Mouse (Mus musculus): Measurements from ENCODE around the gene Gm5861. TPM values are rescaled to one million over a fixed set of nuclear protein-coding genes. Genes with fewer than 3 reads are reported as not detected.
"Not testable (repeated sequence)": the region's sequence is repeated elsewhere in the genome, so short reads cannot be mapped to it uniquely, and the experiment has no call there.

Gene Gm5861
- polyA plus RNA-seq (2012; rRNA removed) = not detected in 2 replicates

DNA sequence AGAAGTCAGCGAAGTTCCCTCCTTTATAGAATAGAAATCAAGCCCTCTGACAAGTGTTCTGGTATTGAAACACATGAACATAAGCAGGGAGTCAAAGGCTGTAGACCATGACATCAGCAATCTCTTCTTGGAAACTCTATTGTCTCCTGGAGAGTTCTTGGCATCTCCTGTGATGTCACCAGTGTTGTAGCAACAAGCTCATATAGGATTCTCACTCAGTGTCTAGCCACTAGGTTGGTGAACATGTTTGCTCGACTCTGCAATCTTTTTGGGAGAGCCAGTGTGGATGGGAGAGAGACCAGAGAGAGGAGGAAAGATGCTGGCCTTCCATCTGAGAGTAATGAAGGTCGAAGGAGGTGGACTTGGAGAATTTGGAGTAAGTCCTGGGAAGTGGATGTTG lies at the start of gene Gm5861:
Gene Gm5861 (plus strand): TSS at position 301 of the 400 bp plus-strand sequence.
- DNase-seq (ENCODE audit: low spot score) = not testable (repeated sequence)

DNA sequence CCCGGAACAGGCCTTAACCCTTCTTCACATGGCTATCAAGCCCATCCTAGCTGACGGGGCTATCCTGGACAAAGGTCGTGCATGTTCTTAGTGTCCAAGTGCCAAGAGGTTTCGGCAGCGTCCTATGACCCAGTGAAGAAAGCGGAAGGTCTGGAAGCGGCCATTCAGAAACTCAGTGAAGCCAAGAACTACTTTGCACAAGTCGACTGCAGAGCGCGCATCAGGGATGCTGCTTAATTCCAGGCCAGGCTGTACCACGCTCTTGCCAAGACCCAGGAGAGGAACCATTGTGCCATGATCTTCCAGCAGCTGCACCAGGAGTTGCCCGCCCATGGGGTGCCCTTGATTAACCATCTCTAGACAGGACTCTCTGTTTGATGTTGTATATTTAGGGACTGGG lies 44.8 kb upstream of the Gm5861 start:
- DNase-seq (ENCODE audit: low spot score) = not testable (repeated sequence)

Other genes starting within 250 kb of the Gm5861 start
- not detected in 2 replicates for gene Gm8871, start 235.3 kb upstream of the Gm5861 start, polyA plus RNA-seq (2012; rRNA removed)
- gene Gm8857, start 235.3 kb upstream of the Gm5861 start, polyA plus RNA-seq (2012; rRNA removed) = not detected in 2 replicates
- gene Gm8879, start 55.4 kb upstream of the Gm5861 start, polyA plus RNA-seq (2012; rRNA removed) = not detected in 2 replicates
- gene Gm8890, start 73.0 kb downstream of the Gm5861 start, polyA plus RNA-seq (2012; rRNA removed) = not detected in 2 replicates
- gene Speer1, start 158.4 kb downstream of the Gm5861 start, polyA plus RNA-seq (2012; rRNA removed) = not detected in 2 replicates
- not detected in 2 replicates for gene Gm8897, start 233.3 kb downstream of the Gm5861 start, polyA plus RNA-seq (2012; rRNA removed)